Mouse (Mus musculus): ENCODE data around the gene Inafm2.

Inafm2 gene

GRCm38 (mm10) chr2:118782303-118782702 lies 36.7 kb downstream of the Inafm2 start:
- in situ Hi-C loops (cut with MseI, MboI) = no loop called here

- in situ Hi-C loops (cut with MseI, MboI) = no loop called here
Measured at GRCm38 (mm10) chr2:118783093-118783492, 37.5 kb downstream of the Inafm2 start.

GRCm38 (mm10) chr2:118783663-118784062 lies 38.1 kb downstream of the Inafm2 start:
- in situ Hi-C loops (cut with MseI, MboI) = no loop called here

- in situ Hi-C loops (cut with MseI, MboI) = no loop called here
Measured at GRCm38 (mm10) chr2:118786525-118786924, 41.0 kb downstream of the Inafm2 start.

GRCm38 (mm10) chr2:118789501-118789900 lies 43.9 kb downstream of the Inafm2 start:
- in situ Hi-C loops (cut with MseI, MboI) = no loop called here

GRCm38 (mm10) chr2:118790221-118790550 lies 44.6 kb downstream of the Inafm2 start:
- in situ Hi-C loops (cut with MseI, MboI) = no loop called here

GRCm38 (mm10) chr2:118790551-118791525 lies 45.3 kb downstream of the Inafm2 start:
- in situ Hi-C loops (cut with MseI, MboI) = no loop called here

GRCm38 (mm10) chr2:118791591-118792258 lies 46.2 kb downstream of the Inafm2 start:
- in situ Hi-C loops (cut with MseI, MboI) = no loop called here

GRCm38 (mm10) chr2:118792259-118792613 lies 46.7 kb downstream of the Inafm2 start:
- in situ Hi-C loops (cut with MseI, MboI) = no loop called here

GRCm38 (mm10) chr2:118793636-118794035 lies 48.1 kb downstream of the Inafm2 start:
- in situ Hi-C loops (cut with MseI, MboI) = no loop called here

Measured in mouse trophoblast stem cell (cell line).